Mouse (Mus musculus): Measurements from ENCODE around the gene 4932414N04Rik.
"Not testable (repeated sequence)": the region's sequence is repeated elsewhere in the genome, so short reads cannot be mapped to it uniquely, and the experiment has no call there.

4932414N04Rik gene

DNA sequence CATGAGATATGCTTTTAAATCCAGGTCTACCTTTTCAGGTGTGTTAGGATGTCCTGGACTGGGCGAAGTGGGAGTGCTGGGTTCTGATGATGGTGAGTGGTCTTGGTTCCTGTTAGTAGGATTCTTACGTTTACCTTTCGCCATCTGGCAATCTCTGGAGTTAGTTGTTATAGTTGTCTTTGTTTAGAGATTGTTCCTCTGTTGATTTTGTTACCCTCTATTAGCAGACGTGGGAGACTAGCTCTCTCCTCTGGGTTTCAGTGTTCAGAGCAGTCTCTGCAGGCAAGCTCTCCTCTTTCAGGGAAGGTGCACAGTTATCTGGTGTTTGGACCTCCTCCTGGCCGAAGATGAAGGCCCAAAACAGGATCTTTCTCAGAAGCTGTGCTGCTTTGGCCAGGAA is at the start of gene 4932414N04Rik:
TSS of gene 4932414N04Rik (plus strand) at position 301 of the 400 bp plus-strand sequence.
- DNase-seq (ENCODE audit: low read depth): not testable (repeated sequence)

GRCm38 (mm10) chr2:68732216-68732615 is 75.9 kb downstream of the 4932414N04Rik start:
- DNase-seq (ENCODE audit: low read depth): no peak

DNA sequence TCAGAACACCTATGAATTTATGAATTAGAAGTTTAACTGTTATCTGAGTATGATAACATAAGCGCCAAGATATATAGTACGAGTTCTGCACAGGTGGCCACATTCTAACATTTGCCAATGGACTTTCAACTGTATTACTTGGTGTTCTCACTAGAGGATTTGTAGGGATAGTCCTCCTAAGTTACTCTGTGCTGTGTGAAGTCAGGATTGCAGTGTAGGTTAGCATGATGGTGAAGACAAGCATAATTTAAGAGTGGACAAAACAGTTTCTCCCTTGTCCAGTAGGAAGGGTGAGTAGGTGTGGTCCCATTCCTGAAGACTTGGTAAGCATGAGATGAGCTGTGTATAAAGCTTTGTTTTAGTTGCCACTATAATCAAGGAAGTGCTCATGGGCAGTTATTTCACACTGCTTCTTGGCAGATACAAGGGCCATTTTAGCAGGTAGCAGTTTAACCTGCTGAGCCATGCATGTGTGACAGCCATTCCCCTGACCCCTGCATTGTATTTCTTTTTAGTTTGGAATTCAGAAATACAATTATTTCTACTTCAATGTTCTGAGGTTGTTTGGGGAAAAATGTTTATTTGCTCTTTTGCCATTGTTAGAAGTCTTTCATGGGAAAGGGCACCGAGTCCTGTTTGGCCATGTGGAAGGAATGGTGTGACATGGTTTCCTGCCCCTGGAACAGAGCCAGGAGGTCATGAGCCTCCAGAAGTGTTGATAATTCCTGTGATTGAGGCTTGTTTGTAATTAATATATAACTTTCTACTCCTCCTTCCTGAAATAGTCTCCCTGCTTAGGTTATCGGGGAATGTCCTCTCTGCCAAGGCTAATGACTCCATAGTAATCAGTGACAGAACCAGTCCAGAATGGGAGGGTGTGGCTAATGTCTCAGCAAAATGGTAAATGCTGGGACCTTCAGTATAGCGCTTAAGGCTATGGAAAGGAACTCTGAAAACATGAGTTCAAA is 83.8 kb downstream of the 4932414N04Rik start:
- DNase-seq (ENCODE audit: low read depth): no peak

GRCm38 (mm10) chr2:68744599-68744998 is 88.3 kb downstream of the 4932414N04Rik start:
- DNase-seq (ENCODE audit: low read depth): no peak

DNA sequence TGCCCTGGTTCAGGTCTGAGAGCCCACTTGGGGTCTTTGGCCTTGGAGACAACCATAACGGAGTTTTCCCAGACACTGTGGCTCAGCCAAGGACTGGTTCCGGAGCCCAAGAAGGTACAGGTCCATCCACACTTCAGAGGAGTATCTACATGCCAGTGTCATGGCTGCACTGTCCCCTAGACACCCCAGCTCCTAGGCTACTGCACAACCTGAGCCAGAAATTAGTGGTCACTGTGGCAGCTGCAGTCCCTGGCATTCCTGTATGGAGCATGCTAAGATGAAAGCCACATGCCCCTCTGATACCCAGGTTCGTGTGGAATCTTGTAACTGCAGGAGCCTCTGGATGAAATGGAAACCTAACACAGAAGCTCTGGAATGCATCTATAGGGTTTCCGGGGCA is 99.9 kb downstream of the 4932414N04Rik start:
- no peak for DNase-seq (ENCODE audit: low read depth)

GRCm38 (mm10) chr2:68756793-68757192 is 100.5 kb downstream of the 4932414N04Rik start:
- no peak for DNase-seq (ENCODE audit: low read depth)

GRCm38 (mm10) chr2:68765371-68765770 is 109.1 kb downstream of the 4932414N04Rik start:
- no peak for DNase-seq (ENCODE audit: low read depth)

- no peak for DNase-seq (ENCODE audit: low read depth)
Observed at GRCm38 (mm10) chr2:68767186-68767890, 111.1 kb downstream of the 4932414N04Rik start.

DNA sequence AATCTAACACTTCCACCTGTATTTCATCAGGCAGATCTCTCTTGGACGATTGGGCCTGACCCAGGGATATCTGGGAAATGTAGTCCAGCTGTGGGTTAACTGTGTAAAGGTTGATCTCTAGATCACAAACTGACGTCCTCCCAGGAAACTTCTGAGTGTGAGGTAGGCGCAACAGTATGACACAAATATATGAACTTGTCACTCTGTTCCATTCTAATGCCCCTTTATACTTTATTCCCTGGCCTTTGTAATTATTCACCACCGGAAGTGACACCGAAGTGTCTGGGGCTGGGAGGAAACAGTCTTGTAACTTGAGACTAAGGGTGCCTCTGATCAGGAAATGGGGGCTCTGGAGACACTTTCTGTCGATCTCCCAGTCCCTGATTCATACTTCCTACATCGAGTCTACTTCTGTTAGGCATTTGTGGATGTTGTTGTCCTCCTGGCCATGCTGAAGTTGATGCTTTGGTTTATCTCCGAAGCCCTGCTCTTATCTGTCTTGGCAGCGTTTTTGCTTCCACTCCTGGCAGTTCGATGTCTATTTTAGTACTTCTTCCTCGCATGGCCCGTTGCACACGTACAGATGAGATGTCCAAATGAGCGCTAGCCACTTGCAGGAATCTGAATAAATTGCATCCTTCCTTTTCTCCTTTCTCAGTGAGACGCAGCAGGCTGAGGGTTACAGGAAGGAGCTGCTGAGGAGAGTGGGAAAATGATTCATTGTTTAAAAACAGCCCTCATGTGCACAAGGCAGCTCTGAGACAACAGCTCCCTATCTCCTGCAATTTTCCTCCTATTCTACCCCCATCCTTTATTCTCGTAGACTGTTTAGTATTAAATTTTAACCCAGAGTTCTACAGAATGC is 126.2 kb downstream of the 4932414N04Rik start:
- DNase-seq (ENCODE audit: low read depth): no peak

DNA sequence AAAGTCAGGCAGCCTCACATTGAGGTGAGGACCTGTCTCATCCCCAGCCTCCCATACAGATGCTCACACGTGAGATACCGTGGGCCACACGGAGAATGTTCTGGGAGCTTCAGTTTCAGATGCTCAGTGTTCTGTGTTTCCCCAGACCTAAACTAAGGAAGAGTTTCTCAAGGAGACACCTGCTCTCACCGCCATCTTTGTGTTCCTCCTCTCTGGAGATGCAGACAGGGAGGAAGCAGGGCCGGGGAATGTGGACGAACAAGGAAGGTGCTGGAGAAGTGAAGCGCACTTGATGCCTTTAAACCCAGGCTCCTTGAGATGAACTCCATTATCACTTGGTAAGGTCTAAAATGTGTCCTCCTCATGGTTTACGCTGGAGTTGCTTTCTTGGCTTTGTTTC is 127.4 kb downstream of the 4932414N04Rik start:
- not testable (repeated sequence) for DNase-seq (ENCODE audit: low read depth)

DNA sequence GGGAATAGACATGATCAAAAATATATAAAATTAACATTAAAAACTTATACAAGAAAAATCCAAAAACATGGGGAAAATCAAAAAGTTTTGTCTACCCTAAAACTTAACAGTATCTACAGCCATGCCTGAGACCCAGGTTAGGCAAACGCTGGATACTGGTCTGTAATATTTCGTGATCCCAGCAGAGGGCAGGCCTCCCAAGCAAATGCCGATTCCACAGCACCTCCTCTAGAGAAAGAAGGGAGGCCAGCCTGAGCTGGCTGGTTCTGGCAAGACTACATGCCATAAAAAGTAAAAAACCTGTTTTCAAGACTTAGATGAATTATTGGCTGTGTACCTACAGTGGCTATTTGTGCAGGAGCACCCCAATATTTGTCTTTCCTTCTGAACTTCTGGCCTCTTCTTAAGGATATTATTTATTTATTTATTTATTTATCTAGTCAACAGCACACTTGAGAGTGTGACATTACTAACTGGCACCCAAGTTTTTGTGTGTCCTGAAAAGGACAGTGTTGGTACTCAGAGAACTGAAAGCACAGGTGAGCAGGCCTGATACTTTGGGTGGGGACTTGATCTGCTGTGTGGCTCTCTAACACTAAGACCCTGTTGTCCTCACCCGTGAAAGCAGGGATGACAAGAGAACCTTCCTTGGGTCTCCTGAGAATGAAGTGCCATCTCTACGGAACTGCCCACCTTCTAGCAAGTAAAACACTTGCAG is 128.6 kb downstream of the 4932414N04Rik start:
- DNase-seq (ENCODE audit: low read depth): peak; percentile 36

- DNase-seq (ENCODE audit: low read depth): no peak
Observed at GRCm38 (mm10) chr2:68787161-68787675, 130.9 kb downstream of the 4932414N04Rik start.

- DNase-seq (ENCODE audit: low read depth): no peak
Observed at GRCm38 (mm10) chr2:68792296-68792695, 136.0 kb downstream of the 4932414N04Rik start.

GRCm38 (mm10) chr2:68793472-68793871 is 137.2 kb downstream of the 4932414N04Rik start:
- no peak for DNase-seq (ENCODE audit: low read depth)

GRCm38 (mm10) chr2:68794181-68794580 is 137.9 kb downstream of the 4932414N04Rik start:
- DNase-seq (ENCODE audit: low read depth): no peak

- no peak for DNase-seq (ENCODE audit: low read depth)
Observed at GRCm38 (mm10) chr2:68794616-68795015, 138.3 kb downstream of the 4932414N04Rik start.

DNA sequence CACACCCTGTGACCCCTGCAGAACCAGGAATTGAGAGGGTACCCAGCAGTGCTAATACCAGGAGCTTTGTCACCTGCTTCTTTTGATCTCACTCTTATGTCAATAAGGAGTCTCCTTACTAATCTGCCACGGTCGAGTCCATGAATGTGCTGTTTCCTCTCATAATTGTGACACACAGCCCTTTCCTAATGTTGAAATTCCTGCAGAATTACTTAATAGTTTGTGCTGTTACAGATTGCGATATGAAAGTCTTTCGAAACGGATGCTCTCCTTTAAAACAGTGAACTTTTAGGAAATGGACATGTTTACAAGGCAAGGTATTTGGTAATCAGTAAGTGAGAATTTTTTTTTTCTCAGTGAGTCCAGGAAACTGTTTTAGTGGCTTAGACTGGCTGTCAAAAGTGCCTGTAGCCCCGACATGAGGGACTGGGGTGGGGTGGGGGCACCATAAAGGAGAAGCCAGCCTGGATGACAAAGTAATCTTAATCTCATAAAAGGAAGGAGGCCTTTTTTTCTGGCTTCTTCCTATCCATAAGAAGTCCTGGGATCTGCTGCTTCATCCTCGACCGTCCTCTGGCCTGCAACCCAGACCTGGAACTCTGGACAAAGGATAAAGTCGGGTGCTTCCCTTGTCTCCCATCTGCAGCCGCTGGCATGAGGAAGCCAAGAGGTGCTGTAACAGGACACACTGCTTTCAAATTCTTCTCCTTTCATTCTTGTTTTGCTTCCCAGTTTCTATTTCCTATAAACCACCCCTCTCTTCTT is 139.9 kb downstream of the 4932414N04Rik start:
- no peak for DNase-seq (ENCODE audit: low read depth)

DNA sequence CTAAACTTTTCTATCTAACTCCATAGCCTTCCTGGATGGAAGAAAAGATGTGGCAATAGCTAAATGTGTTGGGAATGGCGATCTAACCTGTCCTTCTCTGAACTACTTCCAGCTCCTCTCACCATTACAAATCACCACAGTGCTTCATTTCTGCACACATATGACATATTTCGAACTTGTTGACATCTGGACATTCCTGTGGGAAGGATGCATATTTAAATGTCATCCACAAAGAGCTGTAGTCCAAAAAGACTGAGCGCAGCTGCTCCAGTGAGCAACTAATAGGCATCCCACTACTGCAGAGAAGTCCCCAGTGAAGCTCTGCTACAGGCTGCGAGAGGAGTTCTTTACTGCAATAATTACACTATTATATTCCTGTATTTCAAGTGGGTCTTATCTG is 140.8 kb downstream of the 4932414N04Rik start:
- DNase-seq (ENCODE audit: low read depth): no peak

Data from fibroblast of lung, adult 2 months (primary cell).